Mouse (Mus musculus) heart, adult 9 months (tissue): ENCODE measurements around the gene Svep1.
A peak's percentile ranks its signal among the peaks of the same experiment; 100 is the strongest.

ENCODE experiments used
- DNase-seq, 2 experiments: peaks; one replicate each; pipeline ENCODE4 v3.0.0; 2022; ENCODE audit warnings: low spot score in 2 of 2

Gene Svep1

DNA sequence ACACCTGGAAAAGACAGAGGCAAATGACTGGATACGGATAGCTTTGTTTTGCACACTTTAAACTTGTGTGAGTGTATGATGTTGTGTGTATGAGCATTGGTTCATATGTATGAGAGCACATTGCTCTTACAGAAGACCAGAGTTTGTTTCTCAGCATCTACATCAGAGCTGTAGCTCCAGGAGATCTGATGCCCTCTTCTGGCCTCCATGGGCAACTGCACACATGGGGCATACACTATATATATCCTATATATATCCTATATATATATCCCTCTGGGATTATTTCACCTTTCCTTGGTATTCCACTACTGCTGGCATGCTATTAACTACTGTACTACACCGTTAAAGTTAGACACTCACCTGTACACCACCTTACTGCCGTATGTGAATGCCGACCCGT, 122.5 kb downstream of the Svep1 start:
- DNase-seq = no peak

DNA sequence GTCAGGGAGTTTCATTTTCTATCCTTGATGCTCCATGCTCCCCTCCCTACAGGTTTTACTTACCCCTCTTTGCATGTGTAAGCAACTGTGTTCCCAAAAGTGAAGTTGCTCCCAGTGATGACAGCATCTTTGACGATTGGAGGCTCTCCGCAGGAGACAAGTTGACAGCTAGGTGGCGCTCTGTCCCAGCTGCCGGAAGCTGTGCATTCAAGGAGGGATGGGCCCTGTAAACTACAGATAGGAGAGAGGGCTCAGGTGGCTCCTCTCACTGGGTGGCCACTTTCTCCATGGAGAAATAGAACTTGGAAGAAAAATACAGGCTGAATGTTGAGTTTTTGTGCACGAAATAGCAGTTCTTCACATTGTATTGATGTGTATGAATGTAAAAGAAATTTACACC, 124.1 kb downstream of the Svep1 start:
- peak; percentile 12 to 23 for DNase-seq

DNA sequence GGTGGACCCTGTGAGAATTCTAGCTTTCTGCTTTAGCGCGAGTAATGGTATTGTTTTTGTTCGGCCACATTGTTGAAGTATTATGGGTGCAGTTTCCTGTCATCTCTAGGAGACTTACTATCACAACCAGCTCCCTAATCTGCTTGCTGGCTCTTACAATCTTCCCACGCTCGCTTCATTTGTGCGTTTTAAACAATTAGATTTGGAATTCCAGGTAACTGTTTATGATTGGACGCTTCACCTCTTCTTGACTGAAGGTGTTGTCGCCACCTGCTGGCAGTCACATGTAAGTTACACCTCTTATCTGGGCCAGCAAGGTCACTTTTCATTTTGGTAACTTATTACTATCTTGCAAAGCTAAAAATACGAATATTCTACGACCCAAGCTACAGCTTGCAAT, 127.0 kb downstream of the Svep1 start:
- peak in 1 of 2 experiments; percentile 17 for DNase-seq

DNA sequence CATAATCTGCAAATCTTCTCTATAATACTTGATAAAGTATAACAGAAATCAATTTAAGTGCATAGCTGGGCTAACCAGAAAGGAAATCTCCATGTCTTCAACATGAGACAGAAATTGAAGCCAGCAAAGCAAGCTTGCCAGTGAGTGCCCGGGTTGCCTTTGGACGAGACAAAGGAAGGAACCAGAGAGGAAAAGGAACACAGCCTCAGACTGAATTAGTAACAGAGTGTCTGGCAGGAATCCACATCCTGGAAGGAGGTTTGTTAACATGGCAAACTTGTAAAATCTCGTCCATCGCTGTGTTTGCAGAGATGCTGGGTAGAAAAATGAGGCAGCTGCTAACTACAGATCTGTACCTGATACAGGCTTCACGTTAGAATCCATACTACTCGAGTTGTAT, 128.7 kb downstream of the Svep1 start:
- no peak for DNase-seq

DNA sequence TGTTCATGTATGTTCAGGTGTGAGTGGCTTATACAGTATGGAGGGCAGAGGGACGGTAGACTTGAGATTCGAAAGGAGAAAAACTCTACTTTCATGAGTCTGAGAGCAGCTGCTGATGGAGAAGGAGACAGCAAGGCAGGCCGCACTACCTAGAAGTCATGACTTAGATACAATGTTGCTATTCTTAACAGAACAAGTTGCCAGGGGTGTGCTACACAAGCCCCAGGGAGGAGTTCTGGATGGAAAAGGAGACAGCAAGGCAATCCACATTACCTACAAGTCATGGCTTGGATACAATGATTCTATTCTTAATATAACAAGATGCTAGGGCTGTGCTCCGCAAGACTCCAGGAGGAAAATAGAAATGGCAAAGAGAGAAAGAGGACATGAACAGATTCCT, 129.1 kb downstream of the Svep1 start:
- no peak for DNase-seq

DNA sequence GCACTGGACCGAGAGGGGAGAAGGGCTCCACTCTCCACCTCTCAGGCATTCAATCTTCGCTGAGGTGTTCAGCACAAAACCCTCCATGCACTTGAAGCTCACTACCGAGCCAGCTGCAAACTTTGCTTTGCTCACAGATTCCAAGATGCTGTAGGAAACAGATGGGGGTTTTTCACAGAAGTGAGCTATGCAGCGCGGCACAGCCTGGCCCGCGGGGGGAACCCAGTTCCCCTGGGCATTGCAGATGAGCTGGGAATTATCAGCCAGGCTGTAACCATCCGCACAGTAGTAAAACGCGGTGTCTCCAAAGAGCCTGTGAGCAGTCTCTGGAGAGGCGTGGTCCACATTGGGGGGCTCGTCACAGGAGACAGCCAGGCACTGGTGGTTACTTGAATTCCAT, 133.8 kb downstream of the Svep1 start:
- no peak for DNase-seq

DNA sequence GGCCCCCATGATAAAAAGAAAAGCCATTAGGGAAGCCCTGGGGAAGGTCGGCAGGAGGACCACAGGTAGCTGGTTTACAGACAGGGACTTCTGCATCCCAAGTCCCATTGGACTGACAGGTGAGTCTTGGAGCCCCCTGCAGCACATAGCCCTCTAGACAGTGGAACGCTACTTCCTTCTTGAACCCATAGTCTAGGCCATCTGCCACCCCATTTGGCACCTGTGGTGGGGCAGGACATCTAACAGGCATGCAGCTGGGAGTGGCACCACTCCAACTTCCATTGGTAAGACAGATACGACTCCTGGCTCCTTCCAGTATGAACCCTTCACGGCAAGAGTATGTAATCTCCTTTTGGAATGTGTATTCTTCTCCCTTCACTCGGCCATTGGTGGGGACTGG, 137.8 kb downstream of the Svep1 start:
- no peak for DNase-seq

DNA sequence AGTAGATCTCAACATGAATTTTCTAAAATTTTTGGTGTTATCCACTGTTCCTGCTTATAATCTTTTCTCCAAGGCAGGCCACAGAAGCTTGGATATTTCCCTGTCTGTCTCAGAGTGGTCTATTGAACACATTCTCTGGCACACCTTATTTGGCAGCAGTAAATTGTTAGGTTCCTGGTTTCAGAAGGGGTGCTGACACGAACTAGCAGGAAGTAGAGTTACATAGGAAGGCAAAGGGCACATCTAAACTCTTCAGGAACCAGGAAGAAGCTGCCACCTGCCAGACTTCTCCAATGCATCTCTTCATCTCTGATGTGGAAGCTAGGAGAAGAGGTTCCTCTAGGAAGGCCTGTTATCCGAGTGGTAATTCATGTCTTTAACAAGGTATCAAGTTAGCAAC, 141.9 kb downstream of the Svep1 start:
- no peak for DNase-seq

DNA sequence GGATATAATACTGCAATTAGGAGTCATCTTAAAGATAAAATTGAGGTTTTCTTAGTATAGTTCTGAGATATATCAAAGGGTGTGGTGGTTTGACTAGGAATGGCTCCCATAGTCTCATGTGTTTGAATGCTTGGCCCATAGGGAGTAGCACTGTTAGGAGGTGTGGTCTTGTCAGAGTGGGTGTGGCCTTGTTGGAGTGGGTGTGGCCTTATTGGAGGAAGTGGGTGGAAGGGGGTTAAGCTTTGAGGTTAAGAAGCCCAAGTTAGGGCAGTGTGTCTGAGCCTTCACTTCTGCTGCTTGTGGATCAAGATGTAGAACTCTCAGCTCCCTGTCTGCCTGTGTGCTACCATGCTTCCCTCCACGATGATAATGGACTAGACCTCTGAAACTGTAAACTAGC, 143.7 kb downstream of the Svep1 start:
- DNase-seq = no peak

DNA sequence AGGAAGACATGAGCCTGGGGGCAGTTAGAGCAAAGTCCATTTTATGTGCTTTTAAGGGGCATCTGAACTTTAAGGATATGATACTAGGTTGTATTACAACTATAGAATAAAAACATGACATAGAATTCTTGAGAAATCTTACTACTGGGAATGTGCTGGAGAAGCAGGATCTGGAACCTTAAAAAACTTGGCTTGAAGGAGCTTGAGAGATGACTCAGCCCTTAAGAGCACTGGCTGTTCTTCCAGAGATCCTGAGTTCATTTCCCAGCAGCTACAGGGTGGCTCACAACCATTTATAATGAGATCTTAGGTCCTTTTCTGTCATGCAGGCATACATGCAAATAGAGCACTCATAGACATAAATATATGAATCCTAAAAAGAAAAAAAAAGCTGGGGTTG, 151.0 kb downstream of the Svep1 start:
- DNase-seq = peak in 1 of 2 experiments; percentile 18

DNA sequence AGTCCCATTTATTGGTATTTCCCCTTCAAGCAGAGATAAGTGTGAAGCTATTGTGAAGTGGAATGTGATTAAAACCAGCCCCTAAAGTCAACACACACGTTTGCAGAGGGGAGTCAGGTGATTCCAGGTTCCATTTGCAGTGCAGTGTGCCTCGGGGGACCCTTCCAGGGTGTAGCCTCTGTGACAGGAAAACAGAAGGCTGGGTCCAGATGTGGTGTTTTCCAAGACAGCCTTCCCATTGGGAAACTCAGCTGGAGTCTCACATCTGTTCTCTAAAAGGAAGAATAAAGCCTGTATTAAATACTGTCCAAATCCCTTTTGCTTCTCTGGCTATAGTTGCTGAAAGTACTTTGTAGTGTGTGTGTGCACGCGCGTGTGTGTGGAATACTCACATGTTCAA, 152.2 kb downstream of the Svep1 start:
- peak in 1 of 2 experiments; percentile 15 for DNase-seq

DNA sequence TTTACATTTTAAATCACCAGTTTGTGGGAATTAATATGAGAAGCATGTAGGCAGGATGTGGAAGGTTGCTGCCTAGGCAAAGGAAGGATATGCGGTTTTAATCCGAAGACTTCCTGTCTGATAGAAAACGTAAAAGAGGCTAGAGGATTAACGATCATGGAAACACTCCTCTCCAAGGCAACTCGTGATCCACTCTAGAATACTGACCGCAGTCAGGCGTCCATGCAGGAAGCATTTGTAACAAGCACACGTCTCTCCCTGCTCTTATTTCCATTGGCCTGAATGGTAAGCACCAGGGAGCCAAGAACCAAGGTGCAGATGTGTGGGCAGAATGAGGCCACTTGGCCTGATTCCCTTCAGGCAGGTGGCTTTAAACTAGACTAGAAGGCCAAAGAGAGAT, 155.9 kb downstream of the Svep1 start:
- no peak for DNase-seq

DNA sequence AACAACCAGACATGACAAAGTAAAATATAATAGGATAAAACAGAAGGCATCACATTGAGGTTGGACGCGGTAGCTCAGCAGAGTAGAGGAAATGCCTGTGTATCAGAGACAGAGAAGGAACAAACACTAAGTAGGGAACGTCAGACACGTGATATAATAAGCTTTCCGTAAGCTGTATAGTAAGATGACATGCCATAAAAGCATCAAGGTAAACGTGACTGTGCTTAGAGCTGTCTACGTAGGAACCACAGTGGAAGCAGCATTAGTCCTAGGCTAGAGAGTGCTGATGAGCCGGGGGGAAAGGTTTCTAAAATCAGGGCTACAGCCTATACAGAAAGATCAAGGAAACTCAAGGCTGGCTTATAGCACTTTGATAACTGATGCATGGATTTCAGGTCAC, 156.4 kb downstream of the Svep1 start:
- no peak for DNase-seq

DNA sequence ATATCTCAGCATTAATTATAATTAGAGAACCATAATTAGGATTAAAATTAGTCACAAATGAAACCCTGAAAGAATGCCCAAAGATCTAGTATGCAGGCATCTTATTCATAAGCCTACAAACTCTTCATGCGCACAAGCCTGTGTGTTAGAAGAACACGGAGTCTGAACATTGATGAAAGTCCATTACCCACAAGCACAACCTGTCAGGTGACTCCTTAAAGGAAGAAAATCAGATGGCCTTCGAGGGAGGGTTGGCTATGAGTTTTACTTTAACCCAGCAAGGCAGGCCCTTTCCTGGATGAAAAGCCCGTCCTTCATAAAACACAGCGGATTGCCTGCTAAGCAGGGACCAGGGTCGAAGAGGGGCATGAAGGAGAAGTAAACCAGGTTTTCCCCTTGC, 161.8 kb downstream of the Svep1 start:
- no peak for DNase-seq

DNA sequence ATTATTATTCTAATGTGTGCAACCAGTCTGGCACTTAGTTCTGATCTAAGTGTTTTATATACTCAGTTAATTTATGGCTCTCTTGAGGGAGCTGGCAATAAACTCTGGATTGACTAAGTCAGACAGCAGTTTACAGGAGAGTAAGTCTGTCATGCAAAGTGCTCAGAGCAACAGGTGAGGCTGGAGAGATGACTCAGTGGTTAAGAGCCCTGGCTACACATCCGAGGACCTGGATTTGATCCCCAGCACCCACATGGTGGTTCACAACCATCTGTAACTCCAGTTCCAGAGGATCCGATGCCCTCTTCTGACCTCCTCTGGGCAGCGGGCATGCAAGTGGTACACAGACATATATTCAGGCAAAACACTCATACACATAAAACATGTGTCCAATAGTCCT, 162.3 kb downstream of the Svep1 start:
- no peak for DNase-seq

DNA sequence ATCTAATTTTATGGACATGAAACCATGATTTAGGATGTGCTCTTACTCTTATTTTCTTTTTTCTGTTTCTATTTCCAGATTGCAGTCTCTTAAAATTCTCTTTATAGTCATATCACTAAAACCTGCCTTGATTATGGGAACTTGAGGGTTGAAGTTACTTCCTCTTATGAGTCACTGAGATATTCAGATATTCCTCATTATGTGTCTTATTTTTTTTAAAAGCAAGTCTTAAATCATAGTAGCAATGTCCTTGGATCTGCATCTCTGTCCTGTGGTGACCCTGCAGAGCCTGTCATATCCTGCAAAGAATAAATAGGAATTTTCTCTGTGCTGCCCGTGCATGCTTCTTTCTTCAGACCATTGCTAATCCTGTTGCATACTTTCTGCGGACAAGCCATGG, 166.6 kb downstream of the Svep1 start:
- DNase-seq = no peak

DNA sequence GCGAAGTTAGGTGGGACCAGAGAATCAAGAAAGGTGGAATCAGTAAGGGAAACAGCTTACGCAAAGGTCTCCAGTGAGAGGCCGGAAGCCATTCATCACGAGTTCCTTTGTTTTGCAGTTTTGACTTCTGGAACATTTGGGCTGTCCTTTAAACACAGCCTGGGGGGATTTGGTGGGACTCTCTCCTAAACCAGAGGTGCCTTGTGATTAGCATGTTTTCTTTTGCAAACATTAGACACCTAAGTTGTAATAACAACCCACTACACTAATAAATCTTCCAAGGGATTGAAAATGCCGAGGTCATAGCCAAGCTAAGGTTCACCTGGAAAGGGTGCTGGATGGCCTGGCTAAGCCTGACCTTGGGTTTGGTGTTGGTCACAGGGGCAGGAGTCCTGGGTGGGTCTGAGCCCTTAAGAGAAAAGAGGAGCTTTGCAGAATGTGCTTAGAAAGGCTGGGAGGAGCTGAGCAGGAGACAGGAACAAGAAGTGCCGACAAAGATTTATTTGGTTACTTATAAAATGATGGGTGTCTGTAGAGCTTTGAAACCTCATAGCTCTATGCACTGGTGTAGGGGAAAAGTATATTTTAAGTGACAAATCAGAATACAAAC, 169.5 kb downstream of the Svep1 start:
- DNase-seq = no peak

DNA sequence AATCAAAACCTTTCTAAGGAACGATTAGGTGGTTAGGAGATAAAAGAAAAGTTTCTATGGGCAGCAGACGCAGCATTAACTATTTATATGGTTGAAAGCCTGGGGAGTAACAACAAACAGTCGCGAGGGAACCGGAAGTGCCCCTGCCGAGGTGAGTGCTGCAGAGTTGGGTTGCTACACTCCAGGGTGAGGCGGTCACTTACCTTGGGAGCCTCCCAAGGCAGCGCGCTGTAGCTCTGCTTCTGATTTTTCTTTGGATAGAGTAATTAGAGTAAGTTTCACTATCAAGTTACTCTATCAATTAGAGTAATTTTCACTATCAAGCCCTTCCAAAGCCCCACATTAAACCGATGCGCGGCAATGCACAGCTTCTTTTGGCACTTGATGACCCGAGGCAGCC, 172.0 kb downstream of the Svep1 start:
- DNase-seq = no peak

DNA sequence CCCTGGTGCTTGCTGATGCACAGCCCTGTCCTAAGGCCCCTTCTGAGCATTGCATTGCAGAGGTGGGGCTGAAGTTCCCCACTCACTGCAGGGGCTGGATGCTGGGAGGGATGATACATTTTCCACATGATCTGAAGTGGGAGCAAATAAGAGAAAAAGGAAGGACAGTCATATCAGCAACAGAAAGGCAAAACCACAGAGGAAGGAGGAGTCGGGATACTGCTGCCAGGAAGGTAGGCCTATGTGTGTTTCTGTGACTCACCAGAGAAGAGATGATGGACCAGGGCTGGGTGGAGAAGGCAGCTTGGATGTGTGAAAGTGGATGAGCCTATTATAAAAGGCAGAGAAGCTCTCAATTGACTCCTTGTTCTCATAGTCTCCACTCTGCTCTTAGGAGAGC, 173.9 kb downstream of the Svep1 start:
- no peak for DNase-seq

DNA sequence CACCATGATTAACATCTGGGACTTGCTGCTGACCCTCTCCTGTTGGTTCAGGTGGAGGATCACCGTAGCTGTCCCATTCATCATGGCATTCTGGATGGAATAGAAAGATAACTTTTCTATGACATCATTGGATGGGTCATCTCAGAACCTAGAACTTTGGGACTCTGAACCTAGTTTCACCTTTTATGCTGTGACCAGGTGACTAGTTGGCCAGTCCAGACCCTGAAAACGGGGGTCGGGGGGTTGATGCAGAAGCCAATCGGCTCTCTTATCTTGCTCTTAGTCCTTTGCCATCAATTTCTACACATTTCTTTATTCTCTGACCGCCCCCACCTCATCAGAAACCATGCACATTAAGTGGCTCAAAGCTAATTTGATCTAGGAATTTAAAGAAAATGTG, 197.6 kb downstream of the Svep1 start, which contains the start of gene Txndc8:
Gene Txndc8, minus strand, starts transcription at position 101 of the 400 bp plus-strand sequence.
- no peak for DNase-seq

DNA sequence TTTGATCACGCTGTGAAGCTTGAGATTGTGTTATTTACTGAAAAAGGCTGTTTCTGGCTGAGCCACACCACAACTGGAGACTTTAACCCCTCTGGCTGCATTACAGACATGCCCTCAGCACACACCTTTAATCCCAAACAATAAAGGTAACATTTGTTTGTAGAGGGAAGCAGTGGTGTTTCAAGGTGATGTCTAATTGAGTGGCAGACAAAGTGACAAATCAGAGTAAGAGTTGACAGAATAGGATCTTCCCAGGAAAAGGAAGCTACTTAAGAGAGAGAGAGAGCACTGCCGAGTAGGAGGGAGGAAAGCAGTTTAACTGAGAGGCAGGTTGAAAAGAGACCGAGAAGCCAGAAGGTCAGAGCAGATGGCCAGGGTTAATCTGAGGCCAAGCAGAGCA, 203.2 kb downstream of the Svep1 start:
- DNase-seq = no peak
